Mouse (Mus musculus) megakaryocyte, adult 5-6 weeks (primary cell): ENCODE measurements around the gene Defb39. TPM values are rescaled to one million over a fixed set of nuclear protein-coding genes. Genes with fewer than 3 reads are reported as not detected.

ENCODE experiments used
- ATAC-seq: 2 replicates; pipeline ENCODE4 v1.8.0; 2016; ENCODE audit warnings: mild to moderate bottlenecking, inconsistent platforms; ENCODE audit not compliant: poor library complexity, severe bottlenecking
- total RNA-seq, 2 experiments: library from RNA; stranded (forward) in 1 of 2; stranded (reverse) in 1 of 2; fragments of 153-499, 151-499 nt in 1 of 2; fragments of 221-1000, 200-1000 nt in 1 of 2; gene quantifications; 2 replicates each; pipeline versions ENCODE4 v1.2.3 to v1.2.4; 2015 to 2017

The Defb39 gene
- total RNA-seq (2015) = not detected in 2 replicates
- total RNA-seq (2017) = not detected in 2 replicates

- ATAC-seq = no peak
These were observed at the start of gene Defb39 for GRCm38 (mm10) chr8:19064710-19065109. Defb39 (minus strand) TSS chr8:19064810.

- ATAC-seq = no peak
These were observed 1.4 kb upstream of the Defb39 start for GRCm38 (mm10) chr8:19066013-19066412.

GRCm38 (mm10) chr8:19062891-19063290, 1.7 kb downstream of the Defb39 start:
- ATAC-seq = no peak

GRCm38 (mm10) chr8:19045242-19045641, 19.4 kb downstream of the Defb39 start:
- ATAC-seq = no peak

GRCm38 (mm10) chr8:19026466-19026865, 38.1 kb downstream of the Defb39 start, which contains the start of gene Defb38:
Defb38 (minus strand) TSS chr8:19026566.
- ATAC-seq = no peak

Other genes starting within 250 kb of the Defb39 start
- gene Defb40, start 86.6 kb downstream of the Defb39 start, total RNA-seq (2015) = 1.8 and 4.8 TPM in 2 replicates
- gene Defb40, start 86.6 kb downstream of the Defb39 start, total RNA-seq (2017) = 0.73 and 1.2 TPM in 2 replicates
- gene Defb37, start 73.8 kb downstream of the Defb39 start, total RNA-seq (2015) = not detected in 2 replicates
- gene Defb37, start 73.8 kb downstream of the Defb39 start, total RNA-seq (2017) = not detected in 2 replicates
- gene Defb38, start 38.2 kb downstream of the Defb39 start, total RNA-seq (2015) = not detected in 2 replicates
- gene Defb38, start 38.2 kb downstream of the Defb39 start, total RNA-seq (2017) = not detected in 2 replicates
- not detected in 2 replicates for gene Defb12, start 50.0 kb upstream of the Defb39 start, total RNA-seq (2015)
- gene Defb12, start 50.0 kb upstream of the Defb39 start, total RNA-seq (2017) = not detected in 2 replicates
- not detected in 2 replicates for gene Defb34, start 58.9 kb upstream of the Defb39 start, total RNA-seq (2015)
- gene Defb34, start 58.9 kb upstream of the Defb39 start, total RNA-seq (2017) = not detected in 2 replicates
- not detected in 2 replicates for gene Gm45826, start 76.0 kb upstream of the Defb39 start, total RNA-seq (2015)
- not detected in 2 replicates for gene Gm45826, start 76.0 kb upstream of the Defb39 start, total RNA-seq (2017)
- gene Defb14, start 129.5 kb upstream of the Defb39 start, total RNA-seq (2015) = not detected in 2 replicates
- gene Defb14, start 129.5 kb upstream of the Defb39 start, total RNA-seq (2017) = not detected in 2 replicates
- gene Defb4, start 133.9 kb upstream of the Defb39 start, total RNA-seq (2015) = not detected in 2 replicates
- gene Defb4, start 133.9 kb upstream of the Defb39 start, total RNA-seq (2017) = not detected in 2 replicates
- gene Defb6, start 160.7 kb upstream of the Defb39 start, total RNA-seq (2015) = not detected in 2 replicates
- not detected in 2 replicates for gene Defb6, start 160.7 kb upstream of the Defb39 start, total RNA-seq (2017)
- gene Defb46, start 175.1 kb upstream of the Defb39 start, total RNA-seq (2015) = not detected in 2 replicates
- gene Defb46, start 175.1 kb upstream of the Defb39 start, total RNA-seq (2017) = not detected in 2 replicates
- not detected in 2 replicates for gene Defb5, start 182.8 kb upstream of the Defb39 start, total RNA-seq (2015)
- gene Defb5, start 182.8 kb upstream of the Defb39 start, total RNA-seq (2017) = not detected in 2 replicates
- not detected in 2 replicates for gene Defb3, start 228.6 kb upstream of the Defb39 start, total RNA-seq (2015)
- not detected in 2 replicates for gene Defb3, start 228.6 kb upstream of the Defb39 start, total RNA-seq (2017)